Mouse (Mus musculus) heart, embryonic 11.5 days (tissue): ENCODE measurements around the gene Diaph3. TPM values are rescaled to one million over a fixed set of nuclear protein-coding genes. Genes with fewer than 3 reads are reported as not detected.
"Not testable (repeated sequence)": the region's sequence is repeated elsewhere in the genome, so short reads cannot be mapped to it uniquely, and the experiment has no call there.

Experiments used
- ATAC-seq: fragments of 200-750 bp; cut with Nextera tagmentation; replicated peaks from 2 replicates; pipeline ENCODE4 v1.8.0; 2017; ENCODE audit warnings: moderate library complexity; ENCODE audit not compliant: insufficient number of reproducible peaks, low FRiP score, low TSS enrichment
- H3K27ac ChIP-seq: fragments of 300-500 bp; sonication (generic); 2 replicates; pipeline ENCODE4 v1.5.1; 2014; ENCODE audit warnings: mild to moderate bottlenecking, low read depth, low read length
- H3K27me3 ChIP-seq: fragments of 300-500 bp; sonication (generic); 2 replicates; pipeline ENCODE4 v1.6.1; 2014; ENCODE audit warnings: mild to moderate bottlenecking, low read length, mixed read lengths; ENCODE audit not compliant: control insufficient read depth, insufficient read depth
- H3K36me3 ChIP-seq: fragments of 300-500 bp; sonication (generic); 2 replicates; pipeline ENCODE4 v1.6.1; 2014; ENCODE audit warnings: mild to moderate bottlenecking, low read length, moderate library complexity, mixed read lengths; ENCODE audit not compliant: control insufficient read depth, insufficient read depth
- H3K4me1 ChIP-seq: fragments of 300-500 bp; sonication (generic); 2 replicates; pipeline ENCODE4 v1.6.1; 2014; ENCODE audit warnings: low read length; ENCODE audit not compliant: control insufficient read depth, insufficient read depth
- H3K4me2 ChIP-seq: fragments of 300-500 bp; sonication (generic); 2 replicates; pipeline ENCODE4 v1.6.1; 2014; ENCODE audit warnings: mild to moderate bottlenecking, moderate library complexity
- H3K4me3 ChIP-seq: fragments of 300-500 bp; sonication (generic); 2 replicates; pipeline ENCODE4 v1.5.1; 2014; ENCODE audit warnings: low read depth, low read length
- H3K9ac ChIP-seq: fragments of 300-500 bp; sonication (generic); 2 replicates; pipeline ENCODE4 v1.6.1; 2014; ENCODE audit warnings: mild to moderate bottlenecking, low read depth, low read length, moderate library complexity
- H3K9me3 ChIP-seq: fragments of 300-500 bp; sonication (generic); replicated peaks from 2 replicates; pipeline ENCODE4 v1.6.1; 2016; ENCODE audit warnings: low read length; ENCODE audit not compliant: control insufficient read depth
- WGBS: fragments of 180-500 bp; shearing (Covaris S2); extraction: QIAGEN DNeasy Blood & Tissue Kit; methylation state at CpG from one replicate; pipeline ENCODE4 v1.1.7; 2014; ENCODE audit not compliant: insufficient replicate concordance; 5-methylcytosine and 5-hydroxymethylcytosine counted together
- polyA plus RNA-seq: library from polyadenylated mRNA; unstranded; fragments of >200 nt; fragmentation: Nextera tagmentation; extraction: Ambion mirVana; gene quantifications from 2 replicates; pipeline ENCODE4 v1.2.1, GENCODE M21; 2014

Gene Diaph3
- polyA plus RNA-seq, 1 experiment from 2014 or later = 24.2 TPM

DNA sequence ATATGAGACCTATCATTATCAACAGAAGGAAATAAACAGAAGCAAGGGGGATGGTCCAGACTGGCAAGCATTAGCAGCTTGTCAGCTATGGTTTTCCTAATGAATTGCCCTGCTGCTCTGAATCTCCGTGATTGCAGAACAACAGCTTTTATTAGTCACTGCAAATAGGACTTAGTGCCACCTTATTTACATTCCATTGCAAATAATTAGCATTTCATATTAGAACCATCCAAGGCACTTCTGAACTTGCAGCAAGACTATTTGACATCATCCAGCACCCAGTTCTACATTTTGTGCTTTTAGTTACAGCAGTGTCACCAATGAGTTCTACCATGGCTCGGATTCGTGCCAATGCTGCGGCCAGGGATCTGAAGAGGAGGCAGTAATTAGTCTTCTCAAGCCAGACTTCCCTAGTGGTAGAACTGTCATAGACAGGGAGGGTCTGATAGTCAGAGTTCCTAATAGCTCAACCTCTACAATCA, 411.4 kb downstream of the Diaph3 start:
- no peaks in the 10 kb centered on the region for H3K9me3 ChIP-seq
- H3K4me1 ChIP-seq = no peaks in the 10 kb centered on the region
- H3K9ac ChIP-seq = no peak overlapping the region
- ATAC-seq = no peak
- no peak overlapping the region for H3K4me3 ChIP-seq
- H3K27ac ChIP-seq = no peak overlapping the region
- WGBS = 79% methylated on average over 4 of the region's 4 CpGs
- no peak overlapping the region for H3K4me2 ChIP-seq
- H3K36me3 ChIP-seq = no peaks in the 10 kb centered on the region
- no peaks in the 10 kb centered on the region for H3K27me3 ChIP-seq

DNA sequence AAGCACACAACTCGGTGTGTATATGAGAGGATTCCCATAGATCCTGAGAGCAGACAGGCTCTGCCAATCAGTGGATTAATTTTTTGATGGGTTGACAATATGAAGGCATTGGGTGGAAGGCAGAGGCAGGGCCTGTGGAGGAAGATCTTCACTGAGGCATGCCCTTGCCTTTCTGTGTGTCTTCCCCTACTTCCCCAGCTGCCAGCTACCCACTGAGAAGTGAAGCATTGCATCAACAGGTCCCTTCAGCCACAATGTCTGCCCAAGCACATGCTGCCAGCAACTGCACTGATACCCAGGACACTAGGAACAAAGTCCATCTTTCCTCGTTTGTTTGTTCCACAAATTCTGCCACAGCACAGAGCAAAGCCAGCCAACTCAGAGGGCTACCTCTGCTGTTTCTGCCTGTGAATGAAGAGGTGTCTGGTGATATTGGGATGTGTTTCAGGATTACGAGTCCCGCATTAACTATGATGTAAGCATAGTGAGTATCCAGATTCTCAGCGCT, 413.4 kb downstream of the Diaph3 start:
- Histone ChIP-seq H3K27ac (no peak overlapping the region), H3K4me2 (no peak overlapping the region), H3K9me3 (no peaks in the 10 kb centered on the region), H3K27me3 (no peaks in the 10 kb centered on the region), H3K9ac (no peak overlapping the region), H3K4me1 (no peaks in the 10 kb centered on the region), H3K36me3 (no peaks in the 10 kb centered on the region), H3K4me3 (no peak overlapping the region)
- ATAC-seq = no peak
- 89% methylated on average over 5 of the region's 5 CpGs for WGBS

DNA sequence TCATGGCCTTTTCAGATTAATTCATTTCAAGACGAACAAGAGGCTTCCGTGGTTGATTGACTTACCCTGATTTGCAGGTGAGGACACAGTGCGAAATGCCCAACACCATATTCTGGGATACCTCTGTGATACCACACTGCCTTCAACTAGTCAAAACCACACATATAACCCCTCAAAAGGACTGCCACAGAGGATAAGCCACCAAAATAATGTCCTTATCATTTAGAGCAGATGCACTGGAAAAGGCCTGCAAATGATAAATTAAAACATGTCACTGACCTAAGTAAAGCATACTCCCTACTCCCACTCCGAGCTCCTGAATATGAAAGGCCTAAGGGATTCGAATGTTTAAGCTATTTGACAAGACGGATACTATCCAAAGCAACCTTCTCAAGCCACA, 419.3 kb downstream of the Diaph3 start:
- Histone ChIP-seq H3K4me3 (no peak overlapping the region), H3K27me3 (no peaks in the 10 kb centered on the region), H3K4me2 (no peak overlapping the region), H3K9me3 (no peaks in the 10 kb centered on the region), H3K9ac (no peak overlapping the region), H3K27ac (no peak overlapping the region), H3K4me1 (no peaks in the 10 kb centered on the region), H3K36me3 (no peaks in the 10 kb centered on the region)
- 87% methylated on average over 6 of the region's 6 CpGs for WGBS
- no peak for ATAC-seq

DNA sequence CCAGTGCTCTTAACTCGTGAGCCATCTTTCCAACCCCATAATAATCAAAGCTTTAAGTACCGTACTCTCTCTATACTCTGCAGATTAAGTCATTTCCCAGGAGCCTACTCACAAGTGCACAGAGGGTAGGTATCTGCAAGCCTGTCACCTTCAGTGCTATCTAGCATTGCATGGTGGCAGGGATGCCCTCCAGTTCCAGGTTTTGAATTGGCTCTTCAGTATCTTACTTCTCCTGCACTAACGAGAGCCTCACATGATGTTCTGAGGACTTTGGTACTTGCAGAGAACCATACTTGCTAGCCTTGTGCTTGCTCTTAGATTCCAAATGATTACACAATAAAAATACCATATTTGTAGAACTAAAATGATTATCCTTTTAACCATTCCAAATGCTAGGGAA, 420.0 kb downstream of the Diaph3 start:
- WGBS = 87% methylated on average over 3 of the region's 3 CpGs
- H3K27ac ChIP-seq = no peak overlapping the region
- no peaks in the 10 kb centered on the region for H3K4me1 ChIP-seq
- H3K27me3 ChIP-seq = no peaks in the 10 kb centered on the region
- H3K9ac ChIP-seq = no peak overlapping the region
- no peak for ATAC-seq
- no peak overlapping the region for H3K4me3 ChIP-seq
- H3K36me3 ChIP-seq = no peaks in the 10 kb centered on the region
- no peak overlapping the region for H3K4me2 ChIP-seq
- H3K9me3 ChIP-seq = no peaks in the 10 kb centered on the region

DNA sequence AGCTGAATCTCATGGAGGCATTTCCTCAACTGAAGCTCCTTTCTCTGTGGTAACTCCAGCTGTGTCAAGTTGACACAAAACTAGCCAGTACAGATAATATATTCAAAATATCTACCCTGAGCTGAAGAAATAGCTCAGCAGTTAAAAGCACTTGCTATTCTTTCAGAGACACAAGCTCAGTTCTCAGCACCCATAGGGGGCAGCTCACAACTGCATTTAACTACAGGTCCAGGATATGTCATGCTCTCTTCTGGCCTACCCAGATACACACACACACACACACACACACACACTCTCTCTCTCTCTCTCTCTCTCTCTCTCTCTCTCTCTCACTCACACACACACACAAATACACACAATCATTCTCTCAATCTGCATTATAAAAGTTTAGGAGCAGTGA, 420.6 kb downstream of the Diaph3 start:
- H3K27ac ChIP-seq, H3K9ac ChIP-seq, H3K27me3 ChIP-seq, H3K9me3 ChIP-seq, ATAC-seq, H3K4me2 ChIP-seq, H3K4me3 ChIP-seq, H3K4me1 ChIP-seq, H3K36me3 ChIP-seq: not testable (repeated sequence)

DNA sequence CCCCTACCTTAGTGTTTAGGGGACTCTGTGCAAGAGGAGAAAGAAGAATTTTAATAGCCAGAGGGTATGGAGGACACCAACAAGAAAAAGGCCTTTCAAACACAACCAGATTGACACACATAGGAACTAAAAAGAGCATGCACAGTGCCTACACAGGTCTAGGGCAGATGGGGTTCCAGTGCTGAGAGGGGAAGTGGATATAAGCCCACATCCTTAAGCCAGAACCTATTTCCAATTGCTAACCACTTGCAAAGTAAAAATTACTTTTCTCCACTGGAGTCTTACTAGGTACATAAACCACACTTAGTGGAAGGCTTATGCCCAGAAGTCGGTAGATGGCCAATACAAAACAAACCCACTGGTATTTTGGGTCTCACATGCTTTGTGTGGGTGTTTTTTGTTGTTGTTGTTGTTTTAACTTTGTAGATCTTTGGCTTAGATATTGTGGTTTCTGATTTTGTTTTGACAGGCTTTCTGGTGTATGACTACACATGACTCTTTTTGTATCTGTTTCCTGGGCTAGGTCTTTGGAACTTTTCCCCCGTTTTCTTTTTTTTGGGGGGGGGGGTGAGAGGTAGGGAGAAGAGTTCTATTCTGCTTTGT, 426.8 kb downstream of the Diaph3 start:
- H3K36me3 ChIP-seq = no peaks in the 10 kb centered on the region
- H3K9ac ChIP-seq = no peak overlapping the region
- H3K4me3 ChIP-seq = no peak overlapping the region
- no peaks in the 10 kb centered on the region for H3K4me1 ChIP-seq
- no peak for ATAC-seq
- no peaks in the 10 kb centered on the region for H3K27me3 ChIP-seq
- no peaks in the 10 kb centered on the region for H3K9me3 ChIP-seq
- no peak overlapping the region for H3K27ac ChIP-seq
- H3K4me2 ChIP-seq = no peak overlapping the region
- 79% methylated on average over 2 of the region's 2 CpGs for WGBS

DNA sequence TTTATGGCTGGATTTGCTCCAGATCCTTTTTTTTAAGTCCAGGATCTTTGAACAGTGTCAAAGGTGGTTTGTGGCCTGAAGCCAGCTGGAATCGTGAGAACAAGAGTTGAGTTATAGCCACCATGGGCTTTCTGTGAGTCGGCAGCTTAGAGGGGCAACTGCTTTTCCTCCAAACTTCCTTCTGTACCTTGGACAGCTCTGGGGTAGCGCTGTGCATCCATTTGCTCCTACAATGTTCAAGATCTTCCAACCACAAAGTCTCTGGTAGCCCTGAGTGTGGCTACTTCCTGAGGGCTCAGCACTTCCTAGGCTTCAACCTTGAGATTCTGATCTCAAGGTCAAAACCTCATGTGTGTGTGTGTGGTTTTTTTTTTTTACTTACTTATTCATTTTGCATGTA, 437.0 kb downstream of the Diaph3 start:
- no peaks in the 10 kb centered on the region for H3K9me3 ChIP-seq
- H3K4me2 ChIP-seq = no peak overlapping the region
- 69% methylated on average over 3 of the region's 3 CpGs for WGBS
- H3K36me3 ChIP-seq = no peaks in the 10 kb centered on the region
- H3K27ac ChIP-seq = no peak overlapping the region
- no peak for ATAC-seq
- no peaks in the 10 kb centered on the region for H3K4me1 ChIP-seq
- H3K9ac ChIP-seq = no peak overlapping the region
- no peak overlapping the region for H3K4me3 ChIP-seq
- no peaks in the 10 kb centered on the region for H3K27me3 ChIP-seq

DNA sequence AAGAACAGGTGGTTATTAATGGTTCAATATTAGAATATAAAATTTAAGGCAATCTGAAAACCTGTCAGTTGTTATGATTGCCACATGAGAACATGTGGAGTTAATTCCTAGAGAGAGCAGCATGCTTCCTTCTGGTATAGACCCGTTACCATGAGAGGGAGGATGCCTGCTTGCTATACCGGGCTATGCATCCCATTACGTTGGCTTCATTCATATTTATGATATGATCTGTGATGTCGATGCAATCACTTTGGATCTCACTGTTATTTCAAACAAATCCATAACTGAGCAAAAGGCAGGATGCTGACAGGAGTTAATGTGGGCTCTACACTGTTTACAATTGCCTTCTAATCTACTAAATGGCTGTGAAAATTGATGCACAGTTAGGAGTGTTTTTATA, 439.9 kb downstream of the Diaph3 start:
- Histone ChIP-seq H3K27me3 (no peaks in the 10 kb centered on the region), H3K4me2 (no peak overlapping the region), H3K36me3 (no peaks in the 10 kb centered on the region), H3K4me3 (no peak overlapping the region), H3K27ac (no peak overlapping the region), H3K9ac (no peak overlapping the region), H3K4me1 (no peaks in the 10 kb centered on the region), H3K9me3 (no peaks in the 10 kb centered on the region)
- ATAC-seq = no peak
- 89% methylated on average over 4 of the region's 4 CpGs for WGBS

DNA sequence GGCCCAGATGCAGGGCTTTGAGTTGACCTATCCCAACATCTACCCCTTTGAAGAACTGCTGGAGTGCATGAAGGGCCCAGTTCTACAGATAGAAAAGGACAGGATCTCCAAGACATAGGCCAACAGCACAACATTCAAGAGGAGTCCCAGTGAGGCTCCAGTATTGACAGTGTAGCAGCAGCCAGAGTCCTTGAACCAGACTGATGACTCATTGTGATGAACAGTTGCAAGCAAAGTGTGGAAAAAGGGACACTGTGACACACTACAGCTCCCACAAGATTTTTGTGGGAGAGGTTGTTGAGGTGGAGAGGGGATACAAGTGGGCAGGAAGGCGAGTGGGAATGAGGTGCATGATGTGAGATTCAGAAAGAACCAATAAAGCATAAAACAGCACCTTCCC, 443.1 kb downstream of the Diaph3 start:
- Histone ChIP-seq H3K27me3 (no peaks in the 10 kb centered on the region), H3K4me3 (no peak overlapping the region), H3K27ac (no peak overlapping the region), H3K36me3 (no peaks in the 10 kb centered on the region), H3K4me2 (no peak overlapping the region), H3K4me1 (no peaks in the 10 kb centered on the region), H3K9ac (no peak overlapping the region), H3K9me3 (no peaks in the 10 kb centered on the region)
- no peak for ATAC-seq
- 52% methylated on average over 1 of the region's 1 CpGs for WGBS
